Mouse (Mus musculus): ENCODE results near the gene Tent4a.

DNA sequence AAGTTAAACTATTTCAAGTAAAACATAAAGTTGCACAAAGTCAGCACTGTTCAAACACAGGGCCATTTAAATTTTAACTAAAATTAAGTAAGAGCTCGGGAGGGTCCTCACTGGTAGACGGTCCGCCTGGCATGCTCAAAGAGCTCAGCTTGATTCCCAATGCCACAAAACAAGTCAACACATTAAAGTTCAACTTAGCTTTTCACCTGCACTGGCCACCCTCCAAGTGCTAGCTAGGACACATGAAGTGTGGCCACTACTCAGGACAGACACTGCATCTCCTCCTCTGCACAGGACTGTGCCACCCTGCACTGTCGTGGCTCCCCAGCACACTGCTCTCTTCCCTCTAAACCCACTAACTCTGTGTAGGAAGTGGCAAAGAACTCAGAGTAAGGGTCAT lies 8.6 kb downstream of the Tent4a start:
- TF ChIP-seq CTCF (conservative IDR thresholded peaks at IDR 0.05; ENCODE audit: insufficient read depth, insufficient read length, low read depth, low read length) (no peak), POLR2A (IDR thresholded peaks at IDR 0.05; ENCODE audit: low read depth, low read length) (no peak)

Data from kidney, adult 2 months (tissue).